In genomic region chr19:32227175-32227574, GRCm38 (mm10) we compare ENCODE assay signal across 19 mouse cellular contexts.
DNase-seq lines count a peak whose midpoint lies in the region; ATAC-seq and TF ChIP-seq lines count a peak whose summit lies in the region.
"Had no signal": no experiment of that assay in that cellular context is flagged by ENCODE, and none has a peak within 500 bp of the region (broad histone marks: within the 10 kb centered on the region; RNA-seq: fewer than 3 reads in every experiment).

No protein-coding gene starts in this region.

- H3K27me3 ChIP-seq in megakaryocyte, embryonic 14.5 days (replicated peaks), result no peaks in the 10 kb centered on the region
- no peaks in the 10 kb centered on the region for H3K27me3 ChIP-seq in liver, embryonic 14.5 days (ENCODE audit: control insufficient read depth, insufficient read depth, low read length)
- no peaks in the 10 kb centered on the region for H3K27me3 ChIP-seq in heart, embryonic 10.5 days (ENCODE audit: insufficient read depth, poor library complexity, severe bottlenecking)
- H3K27me3 ChIP-seq: embryonic facial prominence, embryonic 13.5 days; forebrain, embryonic 15.5 days; heart, embryonic 15.5 days; hindbrain, embryonic 13.5 days had no signal

- H3K4me2 ChIP-seq in liver, embryonic 14.5 days (ENCODE audit: low read depth), result peak overlapping the region; percentile 37
- H3K4me2 ChIP-seq: embryonic facial prominence, embryonic 13.5 days; forebrain, embryonic 15.5 days; heart, embryonic 11.5 days; heart, embryonic 15.5 days; hindbrain, embryonic 13.5 days had no signal

- H3K4me1 ChIP-seq in megakaryocyte, embryonic 14.5 days, result peaks cover 88% of the 10 kb centered on the region
- peaks cover 43 to 49% of the 10 kb centered on the region in 2 experiments for H3K4me1 ChIP-seq in liver, embryonic 14.5 days (replicated peaks; ENCODE audit: control insufficient read depth in 2 of 2, insufficient read depth in 2 of 2, low read length in 1 of 2)
- H3K4me1 ChIP-seq in heart, embryonic 10.5 days, result peaks cover 6% of the 10 kb centered on the region; the same call in 1 of the 2 replicates
- H3K4me1 ChIP-seq: forebrain, embryonic 15.5 days; hindbrain, embryonic 13.5 days had no signal

- H3K4me3 ChIP-seq in megakaryocyte, embryonic 14.5 days (replicated peaks), result peak overlapping the region; percentile 2
- H3K4me3 ChIP-seq in liver, embryonic 14.5 days (ENCODE audit: insufficient read depth in 1 of 2, low read depth in 2 of 2, low read length in 2 of 2), result no peak overlapping the region
- H3K4me3 ChIP-seq in heart, embryonic 10.5 days, result no peak overlapping the region
- H3K4me3 ChIP-seq: embryonic facial prominence, embryonic 13.5 days; forebrain, embryonic 15.5 days; heart, embryonic 15.5 days; hindbrain, embryonic 13.5 days had no signal

- H3K9ac ChIP-seq in liver, embryonic 14.5 days (replicated peaks), result peak overlapping the region; percentile 16; the same call in 1 of the 2 replicates
- H3K9ac ChIP-seq: embryonic facial prominence, embryonic 13.5 days; forebrain, embryonic 15.5 days; heart, embryonic 15.5 days; hindbrain, embryonic 13.5 days had no signal

- no peak for DNase-seq in liver, embryonic 14.5 days (ENCODE audit: low read depth in 3 of 3, low spot score in 3 of 3)
- DNase-seq in left cerebral cortex, adult 11 months (ENCODE audit: low spot score), result no peak
- no peak for DNase-seq in heart, embryonic 10.5 days (ENCODE audit: low spot score)
- DNase-seq: adrenal gland, adult 2 months; adrenal gland, postnatal 25 days; cerebellum, adult 18-20 months; cerebellum, adult 9-11 months; cerebellum, postnatal 36 days; gastrocnemius, postnatal 10 days; heart, adult 18-20 months; heart, postnatal 14 days had no signal

- 60% methylated on average over 2 of the region's 2 CpGs for WGBS in liver, embryonic 14.5 days (ENCODE audit: insufficient replicate concordance)
- WGBS in heart, embryonic 10.5 days, result 84% methylated on average over 2 of the region's 2 CpGs

- no peak for TF ChIP-seq CTCF in liver, embryonic 14.5 days (IDR thresholded peaks at IDR 0.05; ENCODE audit: low read depth)

- peak; percentile 62 for TF ChIP-seq EP300 in liver, embryonic 14.5 days (IDR thresholded peaks at IDR 0.05; ENCODE audit: low read depth)

- H3K9me3 ChIP-seq in megakaryocyte, embryonic 14.5 days, result peaks cover 3% of the 10 kb centered on the region
- no peaks in the 10 kb centered on the region for H3K9me3 ChIP-seq in liver, embryonic 14.5 days (ENCODE audit: control insufficient read depth, low read length)
- H3K9me3 ChIP-seq in heart, embryonic 10.5 days, result no peaks in the 10 kb centered on the region
- H3K9me3 ChIP-seq: embryonic facial prominence, embryonic 13.5 days; forebrain, embryonic 15.5 days; heart, embryonic 15.5 days; hindbrain, embryonic 13.5 days had no signal

- H3K36me3 ChIP-seq in megakaryocyte, embryonic 14.5 days (replicated peaks; ENCODE audit: low read length), result peaks cover 86% of the 10 kb centered on the region
- peaks cover 23% of the 10 kb centered on the region for H3K36me3 ChIP-seq in liver, embryonic 14.5 days (replicated peaks; ENCODE audit: control insufficient read depth, insufficient read depth, low read depth)
- H3K36me3 ChIP-seq in heart, embryonic 10.5 days, result peaks cover 9% of the 10 kb centered on the region; the same call in 1 of the 2 replicates
- H3K36me3 ChIP-seq: embryonic facial prominence, embryonic 13.5 days; forebrain, embryonic 15.5 days; heart, embryonic 15.5 days; hindbrain, embryonic 13.5 days had no signal

- H3K27ac ChIP-seq in liver, embryonic 14.5 days, result peak overlapping the region; percentile 67
- no peak overlapping the region for H3K27ac ChIP-seq in heart, embryonic 10.5 days
- H3K27ac ChIP-seq: embryonic facial prominence, embryonic 13.5 days; forebrain, embryonic 15.5 days; heart, embryonic 15.5 days; hindbrain, embryonic 13.5 days had no signal

- ATAC-seq in megakaryocyte, adult 5-6 weeks (ENCODE audit: poor library complexity, severe bottlenecking), result no peak
- peak; percentile 73; the same call in 1 of the 2 replicates for ATAC-seq in liver, embryonic 14.5 days (ENCODE audit: insufficient read depth)
- ATAC-seq in megakaryocyte progenitor cell, adult 5-6 weeks (replicated peaks; ENCODE audit: poor library complexity), result peak; percentile 47
- ATAC-seq: forebrain, embryonic 15.5 days had no signal
